Mouse (Mus musculus) hindbrain, embryonic 11.5 days (tissue): ENCODE measurements around the gene Ppp4r1. TPM values are rescaled to one million over a fixed set of nuclear protein-coding genes. Genes with fewer than 3 reads are reported as not detected.

Experiments
- ATAC-seq: fragments of 200-750 bp; cut with Nextera tagmentation; 2 replicates; pipeline ENCODE4 v1.8.0; 2017; ENCODE audit warnings: mild to moderate bottlenecking, moderate TSS enrichment, moderate library complexity; ENCODE audit not compliant: low FRiP score
- DNase-seq: peaks from one replicate; pipeline ENCODE4 v3.0.0-alpha.2; 2015; ENCODE audit warnings: low spot score
- H3K27ac ChIP-seq: fragments of 300-500 bp; sonication (generic); 2 replicates; pipeline ENCODE4 v1.5.1; 2014; ENCODE audit warnings: mild to moderate bottlenecking, low read depth, low read length
- H3K27me3 ChIP-seq: fragments of 300-500 bp; sonication (generic); 2 replicates; pipeline ENCODE4 v1.6.1; 2014; ENCODE audit warnings: mild to moderate bottlenecking, low read length, moderate library complexity, mixed read lengths; ENCODE audit not compliant: control insufficient read depth, insufficient read depth
- H3K36me3 ChIP-seq: fragments of 300-500 bp; sonication (generic); 2 replicates; pipeline ENCODE4 v1.6.1; 2014; ENCODE audit warnings: mild to moderate bottlenecking, low read length, moderate library complexity, mixed read lengths; ENCODE audit not compliant: control insufficient read depth, insufficient read depth
- H3K4me1 ChIP-seq: fragments of 300-500 bp; sonication (generic); replicated peaks from 2 replicates; pipeline ENCODE4 v1.6.1; 2014; ENCODE audit warnings: low read length, mixed read lengths; ENCODE audit not compliant: control insufficient read depth, insufficient read depth
- H3K4me2 ChIP-seq: fragments of 300-500 bp; sonication (generic); replicated peaks from 2 replicates; pipeline ENCODE4 v1.6.1; 2014; ENCODE audit warnings: mild to moderate bottlenecking, low read depth, low read length
- H3K4me3 ChIP-seq: fragments of 300-500 bp; sonication (generic); 2 replicates; pipeline ENCODE4 v1.5.1; 2014; ENCODE audit warnings: low read depth, low read length
- H3K9ac ChIP-seq: fragments of 300-500 bp; sonication (generic); 2 replicates; pipeline ENCODE4 v1.6.1; 2014; ENCODE audit warnings: low read depth, low read length
- H3K9me3 ChIP-seq: fragments of 300-500 bp; sonication (generic); 2 replicates; pipeline ENCODE4 v1.6.1; 2016; ENCODE audit warnings: low read length; ENCODE audit not compliant: control insufficient read depth
- WGBS: fragments of 180-500 bp; shearing (Covaris S2); extraction: QIAGEN DNeasy Blood & Tissue Kit; methylation state at CpG from one replicate; pipeline ENCODE4 v1.1.7; 2014; 5-methylcytosine and 5-hydroxymethylcytosine counted together
- polyA plus RNA-seq: library from polyadenylated mRNA; unstranded; fragments of >200 nt; fragmentation: Nextera tagmentation; extraction: Ambion mirVana; gene quantifications from 2 replicates; pipeline ENCODE4 v1.2.1, GENCODE M21; 2014

Ppp4r1 gene
- polyA plus RNA-seq, 1 experiment from 2014 or later: 48.9 TPM

GRCm38 (mm10) chr17:65877026-65877425, 94.7 kb downstream of the Ppp4r1 start:
- H3K27ac ChIP-seq: no peak overlapping the region
- H3K27me3 ChIP-seq: no peaks in the 10 kb centered on the region
- DNase-seq (no peak), ATAC-seq (no peak)
- no peak overlapping the region for H3K9ac ChIP-seq
- no peak overlapping the region for H3K4me3 ChIP-seq
- no peak overlapping the region for H3K4me2 ChIP-seq
- H3K36me3 ChIP-seq: no peaks in the 10 kb centered on the region
- no peaks in the 10 kb centered on the region for H3K4me1 ChIP-seq
- 73% methylated on average over 6 of the region's 6 CpGs for WGBS
- H3K9me3 ChIP-seq: no peaks in the 10 kb centered on the region

DNA sequence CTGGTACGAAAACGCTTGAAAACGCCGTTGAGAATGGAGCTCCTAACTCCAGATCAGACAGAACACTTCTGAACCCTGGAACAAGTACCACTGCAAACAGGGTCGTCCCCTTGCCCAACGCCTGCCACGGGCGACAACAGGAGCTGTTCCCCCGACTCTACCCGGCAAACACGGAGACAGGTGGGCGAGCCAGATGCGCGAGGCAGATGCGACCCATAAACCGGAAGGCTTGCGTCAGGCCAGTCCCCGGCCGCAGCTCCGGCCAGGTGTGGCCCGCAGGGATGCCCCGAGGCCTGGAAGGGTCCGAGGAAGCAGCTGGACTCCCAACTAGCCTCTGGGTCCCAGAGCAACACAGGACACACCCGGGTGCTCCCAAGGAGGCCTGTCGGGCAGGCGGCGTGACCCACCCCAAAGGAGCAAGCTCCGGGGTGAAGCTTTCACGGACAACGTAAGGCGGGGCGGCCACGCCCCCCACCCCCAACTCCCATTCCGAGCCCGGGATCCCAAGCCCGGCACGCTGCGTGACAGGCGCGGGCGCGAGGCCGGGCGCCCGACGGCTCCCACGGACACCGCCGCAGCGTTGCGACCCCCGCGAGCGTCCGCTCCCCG, 101.8 kb downstream of the Ppp4r1 start:
- WGBS: under 1% methylated on average over 47 of the region's 56 CpGs
- Histone ChIP-seq H3K4me2 (peak overlapping the region; percentile 88), H3K27me3 (no peaks in the 10 kb centered on the region), H3K4me1 (peaks cover 8% of the 10 kb centered on the region), H3K9ac (peak overlapping the region; percentile 82), H3K9me3 (no peaks in the 10 kb centered on the region), H3K36me3 (no peaks in the 10 kb centered on the region), H3K27ac (peak overlapping the region; percentile 90), H3K4me3 (peak overlapping the region; percentile 91)
- ATAC-seq (peak; percentile 51), DNase-seq (no peak)

DNA sequence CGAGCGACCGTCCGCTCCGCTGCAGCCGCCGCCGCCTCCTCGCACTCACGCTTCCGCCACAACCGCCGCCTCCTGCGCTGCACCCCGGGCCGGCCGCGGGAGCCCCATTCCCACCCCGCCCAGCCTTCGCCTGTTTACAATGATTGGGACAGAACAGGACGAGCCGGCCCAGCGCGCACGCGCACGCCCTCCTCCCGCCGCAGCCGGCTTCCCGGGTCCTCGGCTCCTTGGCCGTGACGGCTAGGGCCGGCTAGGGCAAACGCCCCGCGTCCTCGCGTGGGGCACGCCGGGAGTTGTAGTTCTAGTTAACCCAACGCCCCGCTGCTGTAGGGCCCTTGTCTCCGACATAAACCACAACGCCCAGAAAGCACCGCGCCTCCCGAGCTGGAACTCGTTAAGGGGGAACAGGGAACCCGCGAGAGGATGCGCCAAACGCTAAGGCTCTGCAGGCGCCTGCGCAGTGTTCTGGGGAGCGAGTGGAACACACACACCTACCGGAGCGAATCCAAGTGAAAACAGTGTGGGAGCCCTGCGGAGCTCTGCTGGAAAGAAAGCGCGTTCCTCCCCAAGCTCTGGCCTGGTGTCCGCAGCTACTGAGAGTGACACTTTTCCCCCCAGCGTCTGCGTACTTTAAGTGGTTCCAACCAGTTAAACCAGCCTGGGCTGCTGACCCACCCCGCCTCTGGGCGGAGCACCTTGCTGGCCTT, 102.5 kb downstream of the Ppp4r1 start:
- H3K9me3 ChIP-seq: no peaks in the 10 kb centered on the region
- no peaks in the 10 kb centered on the region for H3K36me3 ChIP-seq
- peak overlapping the region; percentile 82 for H3K9ac ChIP-seq
- no peaks in the 10 kb centered on the region for H3K27me3 ChIP-seq
- peak overlapping the region; percentile 88 for H3K4me2 ChIP-seq
- peak overlapping the region; percentile 91 for H3K4me3 ChIP-seq
- peaks cover 8% of the 10 kb centered on the region for H3K4me1 ChIP-seq
- H3K27ac ChIP-seq: peak overlapping the region; percentile 91
- WGBS: 0% methylated on average over 45 of the region's 67 CpGs
- ATAC-seq (peak; percentile 100), DNase-seq (peak; percentile 99)

DNA sequence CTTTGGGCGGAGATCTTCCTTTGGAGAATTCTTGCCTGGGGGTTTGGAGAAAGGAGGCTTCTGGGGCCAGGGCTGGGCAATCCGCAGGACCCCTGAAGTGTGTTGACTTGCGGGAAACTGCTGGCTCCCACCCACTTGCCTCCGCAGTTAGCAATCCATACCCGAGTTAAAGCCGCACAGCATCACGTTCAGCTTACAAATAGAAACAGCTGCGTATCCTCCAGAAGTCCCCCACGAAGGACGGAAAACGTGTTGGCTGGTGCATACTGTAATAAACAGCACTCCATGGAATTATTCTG, 103.0 kb downstream of the Ppp4r1 start:
- H3K36me3 ChIP-seq: no peaks in the 10 kb centered on the region
- H3K4me3 ChIP-seq: peak overlapping the region; percentile 91
- H3K9ac ChIP-seq: peak overlapping the region; percentile 69
- H3K27ac ChIP-seq: peak overlapping the region; percentile 91
- no peaks in the 10 kb centered on the region for H3K9me3 ChIP-seq
- H3K4me1 ChIP-seq: peaks cover 8% of the 10 kb centered on the region
- H3K4me2 ChIP-seq: peak overlapping the region; percentile 68
- H3K27me3 ChIP-seq: no peaks in the 10 kb centered on the region
- WGBS: under 1% methylated on average over 11 of the region's 11 CpGs
- no peak for DNase-seq
- no peak for ATAC-seq

- Histone ChIP-seq H3K4me1 (peaks cover 8% of the 10 kb centered on the region), H3K9me3 (no peaks in the 10 kb centered on the region), H3K27me3 (no peaks in the 10 kb centered on the region), H3K9ac (peak within 1 kb of the TSS; percentile 82), H3K27ac (peak within 1 kb of the TSS; percentile 91), H3K36me3 (no peaks in the 10 kb centered on the region), H3K4me2 (peak within 1 kb of the TSS; percentile 88), H3K4me3 (peak within 1 kb of the TSS; percentile 91)
- 0 out of 2 replicates have a peak, but pooled peaks have one; percentile 1 for ATAC-seq
- peak; percentile 57 for DNase-seq
- 12% methylated on average over 14 of the region's 14 CpGs for WGBS
Measured at GRCm38 (mm10) chr17:65885697-65886529, 103.5 kb downstream of the Ppp4r1 start, which contains the start of gene Ralbp1. Ralbp1 (minus strand) TSS chr17:65885798.

- Histone ChIP-seq H3K4me1 (peaks cover 8% of the 10 kb centered on the region), H3K4me3 (peak overlapping the region; percentile 91; the same call in 1 of the 2 replicates), H3K9ac (peak overlapping the region; percentile 69; the same call in 1 of the 2 replicates), H3K4me2 (peak overlapping the region; percentile 68; the same call in 1 of the 2 replicates), H3K27ac (no peak overlapping the region), H3K27me3 (no peaks in the 10 kb centered on the region), H3K36me3 (no peaks in the 10 kb centered on the region), H3K9me3 (no peaks in the 10 kb centered on the region)
- 85% methylated on average over 9 of the region's 9 CpGs for WGBS
- DNase-seq: no peak
- no peak for ATAC-seq
Measured at GRCm38 (mm10) chr17:65886571-65886970, 104.2 kb downstream of the Ppp4r1 start.

DNA sequence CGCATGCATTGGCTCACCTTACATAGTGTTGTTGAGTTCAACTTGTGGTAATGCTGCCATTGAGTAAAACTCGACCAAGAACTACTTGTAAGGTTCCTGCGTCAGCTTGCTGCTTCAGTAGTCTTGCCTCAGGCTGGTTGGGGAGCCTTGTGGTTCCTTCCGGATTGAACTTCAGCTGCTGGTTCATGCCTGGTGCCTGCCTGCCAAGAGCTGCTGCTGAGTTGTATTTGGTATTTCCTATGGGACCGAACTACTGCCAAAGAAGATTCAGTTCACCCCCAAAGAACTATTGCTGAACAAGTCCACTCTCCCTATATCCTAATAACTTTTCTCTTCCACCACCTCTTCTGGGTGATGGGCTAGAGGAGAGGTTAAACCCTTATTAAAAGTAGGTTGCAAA, 107.1 kb downstream of the Ppp4r1 start:
- H3K4me3 ChIP-seq: no peak overlapping the region
- H3K27ac ChIP-seq: no peak overlapping the region
- H3K27me3 ChIP-seq: no peaks in the 10 kb centered on the region
- no peak overlapping the region for H3K9ac ChIP-seq
- no peak overlapping the region for H3K4me2 ChIP-seq
- H3K4me1 ChIP-seq: peaks cover 4% of the 10 kb centered on the region; the same call in 1 of the 2 replicates
- H3K36me3 ChIP-seq: no peaks in the 10 kb centered on the region
- DNase-seq (no peak), ATAC-seq (no peak)
- 86% methylated on average over 5 of the region's 5 CpGs for WGBS
- H3K9me3 ChIP-seq: no peaks in the 10 kb centered on the region
